Mouse (Mus musculus) layer of hippocampus, postnatal 36 days (tissue): ENCODE measurements around the gene Dyrk1a. TPM values are rescaled to one million over a fixed set of nuclear protein-coding genes. Genes with fewer than 3 reads are reported as not detected.
"Not testable (repeated sequence)": the region's sequence is repeated elsewhere in the genome, so short reads cannot be mapped to it uniquely, and the experiment has no call there.

ENCODE experiments used
- DNase-seq, 2 experiments: peaks; one replicate each; pipeline ENCODE4 v3.0.0; 2022
- total RNA-seq, 2 experiments: library from RNA; stranded (reverse); gene quantifications; 2 replicates each; pipeline ENCODE4 v1.2.3; 2021

The Dyrk1a gene
- total RNA-seq, 2 experiments from 2014 or later: 82.8 to 88.3 TPM

- DNase-seq: no peak
Measured at GRCm38 (mm10) chr16:94637423-94637822, 67.6 kb downstream of the Dyrk1a start.

GRCm38 (mm10) chr16:94641799-94642198 lies 72.0 kb downstream of the Dyrk1a start:
- DNase-seq: no peak

GRCm38 (mm10) chr16:94647153-94647552 lies 77.3 kb downstream of the Dyrk1a start:
- DNase-seq: no peak

- DNase-seq: no peak
Measured at GRCm38 (mm10) chr16:94647925-94648324, 78.1 kb downstream of the Dyrk1a start.

- no peak for DNase-seq
Measured at GRCm38 (mm10) chr16:94649861-94650260, 80.1 kb downstream of the Dyrk1a start.

GRCm38 (mm10) chr16:94652091-94652713 lies 82.4 kb downstream of the Dyrk1a start:
- no peak for DNase-seq

- DNase-seq: no peak
Measured at GRCm38 (mm10) chr16:94655083-94655482, 85.3 kb downstream of the Dyrk1a start.

GRCm38 (mm10) chr16:94656891-94657290 lies 87.1 kb downstream of the Dyrk1a start:
- no peak for DNase-seq

GRCm38 (mm10) chr16:94659394-94659793 lies 89.6 kb downstream of the Dyrk1a start:
- DNase-seq: no peak

- DNase-seq: no peak
Measured at GRCm38 (mm10) chr16:94660221-94660620, 90.4 kb downstream of the Dyrk1a start.

- no peak for DNase-seq
Measured at GRCm38 (mm10) chr16:94667557-94667956, 97.7 kb downstream of the Dyrk1a start.

GRCm38 (mm10) chr16:94671313-94671712 lies 101.5 kb downstream of the Dyrk1a start:
- no peak for DNase-seq

GRCm38 (mm10) chr16:94680924-94681323 lies 111.1 kb downstream of the Dyrk1a start:
- no peak for DNase-seq

GRCm38 (mm10) chr16:94681760-94682159 lies 112.0 kb downstream of the Dyrk1a start:
- no peak for DNase-seq

- DNase-seq: no peak
Measured at GRCm38 (mm10) chr16:94683960-94684359, 114.2 kb downstream of the Dyrk1a start.

- DNase-seq: no peak
Measured at GRCm38 (mm10) chr16:94693687-94694305, 124.0 kb downstream of the Dyrk1a start.

GRCm38 (mm10) chr16:94697553-94697952 lies 127.7 kb downstream of the Dyrk1a start:
- DNase-seq: no peak

- not testable (repeated sequence) for DNase-seq
Measured at GRCm38 (mm10) chr16:94698234-94698633, 128.4 kb downstream of the Dyrk1a start.

- no peak for DNase-seq
Measured at GRCm38 (mm10) chr16:94701141-94701540, 131.3 kb downstream of the Dyrk1a start.

- no peak for DNase-seq
Measured at GRCm38 (mm10) chr16:94701971-94702370, 132.2 kb downstream of the Dyrk1a start.

GRCm38 (mm10) chr16:94713480-94714094 lies 143.8 kb downstream of the Dyrk1a start:
- peak; percentile 79 to 81 for DNase-seq

- no peak for DNase-seq
Measured at GRCm38 (mm10) chr16:94714483-94714882, 144.7 kb downstream of the Dyrk1a start.

GRCm38 (mm10) chr16:94717051-94717450 lies 147.2 kb downstream of the Dyrk1a start:
- DNase-seq: no peak

GRCm38 (mm10) chr16:94718919-94719318 lies 149.1 kb downstream of the Dyrk1a start:
- no peak for DNase-seq
